Comparison of ENCODE assay signal across 12 mouse cellular contexts in the genomic region with DNA sequence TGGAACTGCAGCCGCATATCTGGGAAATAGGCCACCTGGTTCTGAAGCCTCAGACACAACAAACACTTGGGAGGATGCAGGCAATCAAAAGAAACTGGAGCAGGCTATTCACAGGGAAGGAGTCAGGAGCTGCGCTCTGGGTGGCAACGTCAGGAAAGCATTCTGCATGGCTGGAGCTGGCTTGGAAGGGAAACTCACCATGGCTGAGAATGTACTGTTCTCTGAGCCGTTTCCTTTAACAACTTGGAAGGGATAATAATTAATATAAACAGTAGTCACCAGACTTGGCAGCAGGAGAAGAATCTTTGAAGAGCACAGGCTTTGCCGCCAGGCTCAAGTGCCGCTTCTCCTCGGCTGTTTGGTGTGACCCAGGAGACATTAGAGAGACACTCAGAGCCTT.
DNase-seq lines count a peak whose midpoint lies in the region; ATAC-seq lines count a peak whose summit lies in the region.
"Had no signal": no experiment of that assay in that cellular context is flagged by ENCODE, and none has a peak within 500 bp of the region (broad histone marks: within the 10 kb centered on the region; RNA-seq: fewer than 3 reads in every experiment).

No protein-coding gene starts in this region.

- no peaks in the 10 kb centered on the region for H3K9me3 ChIP-seq in kidney, embryonic 15.5 days (replicated peaks)
- H3K9me3 ChIP-seq in intestine, embryonic 16.5 days (ENCODE audit: control insufficient read depth, low read length): no peaks in the 10 kb centered on the region
- H3K9me3 ChIP-seq in lung, embryonic 15.5 days: no peaks in the 10 kb centered on the region
- H3K9me3 ChIP-seq: forebrain, embryonic 10.5 days; heart, embryonic 13.5 days; megakaryocyte, embryonic 14.5 days had no signal

- H3K27me3 ChIP-seq in kidney, embryonic 15.5 days: no peaks in the 10 kb centered on the region
- H3K27me3 ChIP-seq in intestine, embryonic 16.5 days (replicated peaks; ENCODE audit: control insufficient read depth, insufficient read depth, low read length): no peaks in the 10 kb centered on the region
- H3K27me3 ChIP-seq in lung, embryonic 15.5 days: no peaks in the 10 kb centered on the region
- H3K27me3 ChIP-seq: heart, embryonic 13.5 days; megakaryocyte, embryonic 14.5 days had no signal

- no peak overlapping the region for H3K4me2 ChIP-seq in kidney, embryonic 15.5 days
- no peak overlapping the region for H3K4me2 ChIP-seq in intestine, embryonic 16.5 days (ENCODE audit: low read depth, low read length)
- H3K4me2 ChIP-seq in lung, embryonic 15.5 days: no peak overlapping the region
- H3K4me2 ChIP-seq: heart, embryonic 13.5 days had no signal

- no peak overlapping the region for H3K9ac ChIP-seq in kidney, embryonic 15.5 days
- no peak overlapping the region for H3K9ac ChIP-seq in intestine, embryonic 16.5 days (ENCODE audit: low read depth, low read length)
- H3K9ac ChIP-seq in lung, embryonic 15.5 days: no peak overlapping the region
- H3K9ac ChIP-seq: heart, embryonic 13.5 days had no signal

- H3K4me1 ChIP-seq in kidney, embryonic 15.5 days: no peaks in the 10 kb centered on the region
- H3K4me1 ChIP-seq in intestine, embryonic 16.5 days (ENCODE audit: control insufficient read depth, insufficient read depth, low read length): peaks cover 3% of the 10 kb centered on the region; the same call in 1 of the 2 replicates
- H3K4me1 ChIP-seq in lung, embryonic 15.5 days: peaks cover 10% of the 10 kb centered on the region; the same call in 1 of the 2 replicates
- H3K4me1 ChIP-seq: heart, embryonic 13.5 days; megakaryocyte, embryonic 14.5 days had no signal

- peak; percentile 35 to 50 for DNase-seq in cerebellum, postnatal 10 days
- DNase-seq in cerebellum, postnatal 36 days: no peak
- DNase-seq in kidney, adult 11 months: peak; percentile 27
- DNase-seq in spleen, postnatal 14 days (ENCODE audit: low spot score in 2 of 2): no peak
- DNase-seq in embryo, embryonic 11 days: no peak
- DNase-seq: adrenal gland, postnatal 36 days had no signal

- no peak overlapping the region for H3K4me3 ChIP-seq in kidney, embryonic 15.5 days (replicated peaks)
- no peak overlapping the region for H3K4me3 ChIP-seq in intestine, embryonic 16.5 days (ENCODE audit: low read length)
- H3K4me3 ChIP-seq in lung, embryonic 15.5 days: no peak overlapping the region
- H3K4me3 ChIP-seq: forebrain, embryonic 10.5 days; heart, embryonic 13.5 days; megakaryocyte, embryonic 14.5 days had no signal

- H3K27ac ChIP-seq in kidney, embryonic 15.5 days: no peak overlapping the region
- H3K27ac ChIP-seq in intestine, embryonic 16.5 days (ENCODE audit: low read length): no peak overlapping the region
- no peak overlapping the region for H3K27ac ChIP-seq in lung, embryonic 15.5 days
- H3K27ac ChIP-seq: forebrain, embryonic 10.5 days; heart, embryonic 13.5 days had no signal

- WGBS in kidney, embryonic 15.5 days: 49% methylated on average over 7 of the region's 7 CpGs
- WGBS in intestine, embryonic 16.5 days: 31% methylated on average over 7 of the region's 7 CpGs
- WGBS in lung, embryonic 15.5 days: 28% methylated on average over 7 of the region's 7 CpGs

- no peaks in the 10 kb centered on the region for H3K36me3 ChIP-seq in kidney, embryonic 15.5 days
- H3K36me3 ChIP-seq in intestine, embryonic 16.5 days (ENCODE audit: control insufficient read depth, insufficient read depth, low read length): no peaks in the 10 kb centered on the region
- no peaks in the 10 kb centered on the region for H3K36me3 ChIP-seq in lung, embryonic 15.5 days
- H3K36me3 ChIP-seq: forebrain, embryonic 10.5 days; heart, embryonic 13.5 days had no signal

- no peak for ATAC-seq in kidney, embryonic 15.5 days (replicated peaks; ENCODE audit: low FRiP score)
- ATAC-seq in intestine, embryonic 16.5 days: peak; percentile 60; the same call in 1 of the 2 replicates
- peak; percentile 39; the same call in 1 of the 2 replicates for ATAC-seq in lung, embryonic 15.5 days (ENCODE audit: borderline replicate concordance, extremely low read depth, low FRiP score, low TSS enrichment)

Comparison
In these comparisons a context has a peak if more than half of its experiments do, and no peak if none do; other contexts are left out.
1. DNase-seq: peak in cerebellum, postnatal 10 days (2 of 2) and kidney, adult 11 months (single experiment); none in cerebellum, postnatal 36 days (0 of 2), spleen, postnatal 14 days (0 of 2) and embryo, embryonic 11 days (single experiment).